Mouse (Mus musculus) E14TG2a.4 (cell line): Measurements from ENCODE around the gene Ttc22.

Source experiments
- CTCF ChIP-seq: conservative IDR thresholded peaks from 2 replicates; pipeline ENCODE4 v1.5.1; 2014; ENCODE audit warnings: low read length
- POU5F1 ChIP-seq: IDR thresholded peaks from 2 replicates; pipeline ENCODE4 v1.6.1; 2014; ENCODE audit warnings: low read length, borderline replicate concordance

GRCm38 (mm10) chr4:106581865-106582204 is 40.4 kb upstream of the Ttc22 start:
- no peak for TF ChIP-seq POU5F1
- TF ChIP-seq CTCF: no peak
